Mouse (Mus musculus): ENCODE results near the gene Nkx2-9. TPM values are rescaled to one million over a fixed set of nuclear protein-coding genes. Genes with fewer than 3 reads are reported as not detected.

Nkx2-9 gene
- 0.13 and 0.19 TPM in 2 replicates for polyA plus RNA-seq (2012; rRNA removed)
- not detected in 2 replicates for polyA plus RNA-seq (2014; fragmentation: Nextera tagmentation; extraction: Ambion mirVana)

- Histone ChIP-seq H3K4me2 (replicated peaks; ENCODE audit: low read depth, low read length, severe bottlenecking) (peak within 1 kb of the TSS; percentile 59), H3K27ac (replicated peaks; ENCODE audit: low read depth, low read length) (no peak within 1 kb of the TSS), H3K27me3 (ENCODE audit: control insufficient read depth, insufficient read depth, low read length) (peaks cover 91% of the 10 kb centered on the region), H3K9ac (ENCODE audit: low read depth, low read length, severe bottlenecking) (peak within 1 kb of the TSS; percentile 25; the same call in 1 of the 2 replicates), H3K4me1 (ENCODE audit: control insufficient read depth, insufficient read depth, low read length) (peaks cover 8% of the 10 kb centered on the region; the same call in 1 of the 2 replicates), H3K9me3 (ENCODE audit: control insufficient read depth, low read length) (no peaks in the 10 kb centered on the region), H3K4me3 (replicated peaks; ENCODE audit: low read length) (peak within 1 kb of the TSS; percentile 38), H3K36me3 (ENCODE audit: control insufficient read depth, insufficient read depth, low read length) (no peaks in the 10 kb centered on the region)
- TF ChIP-seq POLR2A (IDR thresholded peaks at IDR 0.05; ENCODE audit: borderline replicate concordance, extremely low read depth, insufficient read depth, insufficient read length) = no peak
- 1% methylated on average over 33 of the region's 40 CpGs for WGBS
- DNase-seq (ENCODE audit: low spot score) (no peak), ATAC-seq (ENCODE audit: low FRiP score, low read depth) (no peak; the same call in 1 of the 2 replicates)
Measured at GRCm38 (mm10) chr12:56612761-56613437, at the start of gene Nkx2-9. Gene Nkx2-9, minus strand, starts transcription at chr12:56613284.

DNA sequence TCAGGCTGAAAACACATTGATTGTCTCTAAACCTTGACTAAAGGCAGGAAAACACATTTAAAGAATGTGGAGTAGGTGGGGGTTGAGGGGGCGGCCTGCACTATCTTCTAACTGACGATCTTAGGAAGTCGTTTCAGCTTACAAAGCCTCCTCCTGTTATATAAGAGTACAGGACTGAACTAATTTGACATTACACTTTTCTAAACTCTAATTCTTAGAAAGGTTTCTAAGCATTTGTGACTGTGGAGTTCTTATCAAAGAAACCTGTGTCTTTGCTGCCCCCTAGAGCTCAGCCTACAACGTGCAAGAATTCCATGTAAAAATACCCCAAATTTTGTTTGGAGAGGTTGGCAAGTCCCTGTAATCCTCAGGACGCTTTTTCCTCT, 24.1 kb upstream of the Nkx2-9 start:
- no peak overlapping the region for H3K9ac ChIP-seq (ENCODE audit: low read depth, low read length, severe bottlenecking)
- 0 out of 2 replicates have a peak overlapping the region, but pooled peaks have one; percentile 17 for H3K4me3 ChIP-seq (replicated peaks; ENCODE audit: low read length)
- no peaks in the 10 kb centered on the region for H3K9me3 ChIP-seq (ENCODE audit: control insufficient read depth, low read length)
- H3K4me2 ChIP-seq (replicated peaks; ENCODE audit: low read depth, low read length, severe bottlenecking) = peak overlapping the region; percentile 38
- DNase-seq (ENCODE audit: low spot score) (peak; percentile 83), ATAC-seq (ENCODE audit: low FRiP score, low read depth) (peak; percentile 34; the same call in 1 of the 2 replicates)
- H3K27me3 ChIP-seq (ENCODE audit: control insufficient read depth, insufficient read depth, low read length) = no peaks in the 10 kb centered on the region
- H3K4me1 ChIP-seq (ENCODE audit: control insufficient read depth, insufficient read depth, low read length) = no peaks in the 10 kb centered on the region
- no peak for TF ChIP-seq POLR2A (IDR thresholded peaks at IDR 0.05; ENCODE audit: borderline replicate concordance, extremely low read depth, insufficient read depth, insufficient read length)
- no peak overlapping the region for H3K27ac ChIP-seq (replicated peaks; ENCODE audit: low read depth, low read length)
- no peaks in the 10 kb centered on the region for H3K36me3 ChIP-seq (ENCODE audit: control insufficient read depth, insufficient read depth, low read length)
- WGBS = 8% methylated on average over 5 of the region's 5 CpGs

DNA sequence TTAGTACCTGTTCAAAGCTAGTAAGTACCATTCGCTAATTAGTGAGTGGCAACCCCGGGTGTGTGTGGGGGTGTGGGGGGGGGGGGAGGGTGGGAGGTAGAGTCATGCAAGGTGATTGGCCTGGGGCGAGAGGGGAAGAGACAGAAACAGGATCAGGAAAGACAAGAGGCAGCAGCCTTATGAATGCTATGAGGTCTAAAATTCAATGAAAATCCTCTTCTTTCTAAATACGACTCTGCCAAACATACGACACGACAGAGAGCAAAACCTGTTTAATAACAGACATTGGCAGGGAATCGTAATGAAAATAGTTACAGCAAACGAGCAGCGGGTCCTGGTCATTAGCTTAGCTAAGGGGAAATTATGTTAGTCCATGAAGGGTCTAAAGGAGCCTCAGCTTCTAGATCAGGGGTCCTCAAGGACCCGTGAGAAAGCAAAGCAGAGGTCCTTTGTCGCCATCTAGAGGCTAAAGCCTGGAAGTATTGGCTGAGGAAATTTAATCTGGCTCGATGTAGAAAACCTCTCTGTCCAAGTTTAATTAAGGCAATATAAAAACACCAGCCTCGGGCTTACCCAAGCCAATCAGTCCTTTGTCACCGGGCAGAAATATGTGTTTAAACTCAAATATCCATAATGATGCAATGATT, 23.6 kb upstream of the Nkx2-9 start:
- no peak for TF ChIP-seq POLR2A (IDR thresholded peaks at IDR 0.05; ENCODE audit: borderline replicate concordance, extremely low read depth, insufficient read depth, insufficient read length)
- no peaks in the 10 kb centered on the region for H3K36me3 ChIP-seq (ENCODE audit: control insufficient read depth, insufficient read depth, low read length)
- 18% methylated on average over 14 of the region's 14 CpGs for WGBS
- no peaks in the 10 kb centered on the region for H3K9me3 ChIP-seq (ENCODE audit: control insufficient read depth, low read length)
- H3K27me3 ChIP-seq (ENCODE audit: control insufficient read depth, insufficient read depth, low read length) = no peaks in the 10 kb centered on the region
- H3K9ac ChIP-seq (ENCODE audit: low read depth, low read length, severe bottlenecking) = no peak overlapping the region
- H3K4me3 ChIP-seq (replicated peaks; ENCODE audit: low read length) = 0 out of 2 replicates have a peak overlapping the region, but pooled peaks have one; percentile 17
- H3K4me1 ChIP-seq (ENCODE audit: control insufficient read depth, insufficient read depth, low read length) = no peaks in the 10 kb centered on the region
- H3K4me2 ChIP-seq (replicated peaks; ENCODE audit: low read depth, low read length, severe bottlenecking) = peak overlapping the region; percentile 38
- H3K27ac ChIP-seq (replicated peaks; ENCODE audit: low read depth, low read length) = no peak overlapping the region
- DNase-seq (ENCODE audit: low spot score) (peak; percentile 89), ATAC-seq (ENCODE audit: low FRiP score, low read depth) (peak; percentile 55; the same call in 1 of the 2 replicates)

DNA sequence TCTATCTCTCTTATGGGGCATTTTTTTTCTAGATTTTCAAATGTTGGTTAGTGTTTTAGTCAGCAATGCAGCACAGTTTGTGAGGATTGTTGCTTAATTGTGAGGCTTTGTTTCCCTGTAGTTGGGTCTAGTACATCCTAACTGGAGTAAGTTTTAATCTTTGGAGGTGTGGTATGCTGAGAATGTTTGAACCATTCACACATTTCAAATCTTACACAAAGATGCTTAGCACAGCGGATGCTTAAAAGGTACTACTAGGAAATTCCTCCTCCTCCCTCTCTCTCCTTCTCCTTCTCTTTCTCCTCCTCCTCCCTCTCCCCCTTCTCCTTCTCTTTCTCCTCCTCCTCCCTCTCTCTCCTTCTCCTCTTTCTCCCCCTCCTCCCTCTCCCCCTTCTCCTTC, 3.0 kb upstream of the Nkx2-9 start:
- DNase-seq (ENCODE audit: low spot score) = no peak
- no peak for ATAC-seq (ENCODE audit: low FRiP score, low read depth)
- WGBS = 5% methylated on average over 1 of the region's 1 CpGs
- H3K4me1 ChIP-seq (ENCODE audit: control insufficient read depth, insufficient read depth, low read length) = peaks cover 8% of the 10 kb centered on the region; the same call in 1 of the 2 replicates
- H3K27ac ChIP-seq (replicated peaks; ENCODE audit: low read depth, low read length) = no peak overlapping the region
- H3K9me3 ChIP-seq (ENCODE audit: control insufficient read depth, low read length) = no peaks in the 10 kb centered on the region
- H3K4me2 ChIP-seq (replicated peaks; ENCODE audit: low read depth, low read length, severe bottlenecking) = no peak overlapping the region
- TF ChIP-seq POLR2A (IDR thresholded peaks at IDR 0.05; ENCODE audit: borderline replicate concordance, extremely low read depth, insufficient read depth, insufficient read length) = no peak
- H3K27me3 ChIP-seq (ENCODE audit: control insufficient read depth, insufficient read depth, low read length) = peaks cover 84% of the 10 kb centered on the region
- no peaks in the 10 kb centered on the region for H3K36me3 ChIP-seq (ENCODE audit: control insufficient read depth, insufficient read depth, low read length)
- no peak overlapping the region for H3K9ac ChIP-seq (ENCODE audit: low read depth, low read length, severe bottlenecking)
- no peak overlapping the region for H3K4me3 ChIP-seq (replicated peaks; ENCODE audit: low read length)

- no peak for TF ChIP-seq POLR2A (IDR thresholded peaks at IDR 0.05; ENCODE audit: borderline replicate concordance, extremely low read depth, insufficient read depth, insufficient read length)
- Histone ChIP-seq H3K27me3 (ENCODE audit: control insufficient read depth, insufficient read depth, low read length) (peaks cover 88% of the 10 kb centered on the region), H3K27ac (replicated peaks; ENCODE audit: low read depth, low read length) (no peak overlapping the region), H3K36me3 (ENCODE audit: control insufficient read depth, insufficient read depth, low read length) (no peaks in the 10 kb centered on the region), H3K4me2 (replicated peaks; ENCODE audit: low read depth, low read length, severe bottlenecking) (no peak overlapping the region), H3K4me3 (replicated peaks; ENCODE audit: low read length) (no peak overlapping the region), H3K9me3 (ENCODE audit: control insufficient read depth, low read length) (no peaks in the 10 kb centered on the region), H3K9ac (ENCODE audit: low read depth, low read length, severe bottlenecking) (no peak overlapping the region), H3K4me1 (ENCODE audit: control insufficient read depth, insufficient read depth, low read length) (peaks cover 8% of the 10 kb centered on the region; the same call in 1 of the 2 replicates)
- WGBS = 11% methylated on average over 6 of the region's 6 CpGs
- ATAC-seq (ENCODE audit: low FRiP score, low read depth) = no peak
- no peak for DNase-seq (ENCODE audit: low spot score)
Measured at GRCm38 (mm10) chr12:56615391-56615790, 2.3 kb upstream of the Nkx2-9 start.

Data from limb, embryonic 14.5 days (tissue).